Comparison of ENCODE assay signal across 11 mouse cellular contexts in the genomic region with DNA sequence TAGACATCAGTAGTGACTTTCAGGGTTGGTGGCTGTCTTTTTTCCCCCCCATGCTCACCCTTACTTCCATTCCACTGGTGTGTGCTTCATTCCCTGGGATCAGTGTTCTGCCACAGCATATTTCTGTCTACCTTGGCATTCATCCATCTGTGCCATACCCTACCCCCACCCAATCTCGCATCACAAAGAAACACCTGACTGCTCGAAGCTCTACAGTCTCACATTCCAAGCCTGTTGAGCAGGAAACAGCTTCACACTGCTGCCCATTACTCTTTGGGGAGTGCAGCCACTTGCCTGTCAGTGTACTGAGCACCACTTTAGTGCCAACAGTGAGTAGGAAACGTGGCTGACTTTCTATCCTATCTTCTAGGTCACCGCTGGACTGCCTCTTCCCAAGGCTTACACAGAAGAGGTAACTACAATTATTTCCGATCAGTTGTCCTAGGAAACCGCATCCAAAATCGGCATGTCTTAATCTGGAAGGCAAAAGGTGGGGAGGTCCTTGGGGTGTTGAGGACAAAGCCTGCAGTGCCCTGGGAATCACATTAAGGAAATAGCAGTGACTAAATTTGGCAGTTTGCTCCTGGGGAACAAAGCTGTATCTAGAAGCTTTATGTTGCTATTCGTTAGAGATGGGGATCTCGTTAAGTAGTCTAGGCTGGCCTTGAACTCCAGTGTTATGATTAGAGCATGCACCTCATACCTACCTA. TPM values are rescaled to one million over a fixed set of nuclear protein-coding genes. Genes with fewer than 3 reads are reported as not detected.
A peak's percentile ranks its signal among the peaks of the same experiment; 100 is the strongest.
DNase-seq lines count a peak whose midpoint lies in the region; ATAC-seq and TF ChIP-seq lines count a peak whose summit lies in the region.
"Had no signal": no experiment of that assay in that cellular context is flagged by ENCODE, and none has a peak within 500 bp of the region (broad histone marks: within the 10 kb centered on the region; RNA-seq: fewer than 3 reads in every experiment).

No protein-coding gene starts in this region.

- no peak overlapping the region for H3K4me3 ChIP-seq in intestine, embryonic 14.5 days (ENCODE audit: low read depth, low read length)
- no peak overlapping the region for H3K4me3 ChIP-seq in intestine, postnatal 0 days (ENCODE audit: low read depth, low read length)
- no peak overlapping the region for H3K4me3 ChIP-seq in ES-E14 (ENCODE audit: insufficient read depth in 1 of 2, low read depth in 1 of 2, low read length in 2 of 2, poor library complexity in 1 of 2, severe bottlenecking in 1 of 2)
- H3K4me3 ChIP-seq in embryonic fibroblast, embryonic 13.5 days (ENCODE audit: insufficient read depth, low read length) = no peak overlapping the region
- H3K4me3 ChIP-seq in limb, embryonic 10.5 days = no peak overlapping the region
- H3K4me3 ChIP-seq: neural tube, embryonic 12.5 days had no signal

- no peaks in the 10 kb centered on the region for H3K27me3 ChIP-seq in intestine, embryonic 14.5 days (replicated peaks; ENCODE audit: control insufficient read depth, insufficient read depth, low read length)
- H3K27me3 ChIP-seq in intestine, postnatal 0 days (replicated peaks; ENCODE audit: control insufficient read depth, insufficient read depth, low read length) = no peaks in the 10 kb centered on the region
- H3K27me3 ChIP-seq in limb, embryonic 10.5 days (ENCODE audit: low read depth, poor library complexity, severe bottlenecking) = no peaks in the 10 kb centered on the region
- H3K27me3 ChIP-seq: neural tube, embryonic 12.5 days had no signal

- 77% methylated on average over 9 of the region's 9 CpGs for WGBS in intestine, embryonic 14.5 days
- WGBS in intestine, postnatal 0 days = 75% methylated on average over 9 of the region's 9 CpGs
- 86% methylated on average over 9 of the region's 9 CpGs for WGBS in limb, embryonic 10.5 days

- peaks cover 41% of the 10 kb centered on the region for H3K36me3 ChIP-seq in intestine, embryonic 14.5 days (ENCODE audit: control insufficient read depth, insufficient read depth, low read length)
- H3K36me3 ChIP-seq in intestine, postnatal 0 days (ENCODE audit: control insufficient read depth, insufficient read depth) = peaks cover 21% of the 10 kb centered on the region; the same call in 1 of the 2 replicates
- H3K36me3 ChIP-seq in ES-E14 (ENCODE audit: control insufficient read depth, insufficient read depth, low read length, poor library complexity, severe bottlenecking) = peaks cover 57% of the 10 kb centered on the region
- H3K36me3 ChIP-seq in limb, embryonic 10.5 days = peaks cover 90% of the 10 kb centered on the region

- peaks cover 19% of the 10 kb centered on the region for H3K4me1 ChIP-seq in intestine, embryonic 14.5 days (replicated peaks; ENCODE audit: control insufficient read depth, insufficient read depth, low read length)
- H3K4me1 ChIP-seq in intestine, postnatal 0 days (replicated peaks; ENCODE audit: control insufficient read depth, insufficient read depth, low read length) = 0 out of 2 replicates have a peak, but pooled peaks cover 4% of the 10 kb centered on the region
- peaks cover 0 to 10% of the 10 kb centered on the region in 2 experiments; a peak in 1 of 4 replicates for H3K4me1 ChIP-seq in ES-E14 (ENCODE audit: control insufficient read depth in 2 of 2, insufficient read depth in 2 of 2, low read length in 2 of 2, poor library complexity in 1 of 2)
- H3K4me1 ChIP-seq in embryonic fibroblast, embryonic 13.5 days (ENCODE audit: control insufficient read depth, insufficient read depth, low read length) = peaks cover 5% of the 10 kb centered on the region; the same call in 1 of the 2 replicates
- H3K4me1 ChIP-seq in limb, embryonic 10.5 days = peaks cover 28% of the 10 kb centered on the region

- TF ChIP-seq POLR2A in embryonic fibroblast, embryonic 13.5 days (IDR thresholded peaks at IDR 0.05; ENCODE audit: low read depth, low read length) = no peak

- no peak for DNase-seq in intestine, embryonic 14.5 days (ENCODE audit: low spot score)
- DNase-seq in ES-E14 (ENCODE audit: low read depth, low spot score) = no peak
- no peak for DNase-seq in limb, embryonic 10.5 days (ENCODE audit: low spot score)
- no peak for DNase-seq in cerebellum, postnatal 10 days
- DNase-seq in retina, postnatal 1 day = no peak
- DNase-seq: cerebellum, adult 18-20 months; layer of hippocampus, postnatal 36 days had no signal

- no peak for TF ChIP-seq CTCF in intestine, postnatal 0 days (IDR thresholded peaks at IDR 0.05; ENCODE audit: low read depth)
- TF ChIP-seq CTCF in embryonic fibroblast, embryonic 13.5 days (IDR thresholded peaks at IDR 0.05; ENCODE audit: borderline replicate concordance, insufficient read depth, low read length) = no peak

- H3K9me3 ChIP-seq in intestine, embryonic 14.5 days (ENCODE audit: control insufficient read depth, low read length) = no peaks in the 10 kb centered on the region
- no peaks in the 10 kb centered on the region for H3K9me3 ChIP-seq in intestine, postnatal 0 days (ENCODE audit: control insufficient read depth)
- H3K9me3 ChIP-seq in ES-E14 (ENCODE audit: control insufficient read depth, insufficient read depth, low read depth, low read length) = no peaks in the 10 kb centered on the region
- H3K9me3 ChIP-seq in limb, embryonic 10.5 days (replicated peaks) = no peaks in the 10 kb centered on the region
- H3K9me3 ChIP-seq: neural tube, embryonic 12.5 days had no signal

- H3K4me2 ChIP-seq in intestine, embryonic 14.5 days (ENCODE audit: low read length) = no peak overlapping the region
- no peak overlapping the region for H3K4me2 ChIP-seq in intestine, postnatal 0 days (replicated peaks; ENCODE audit: low read depth)
- H3K4me2 ChIP-seq: neural tube, embryonic 12.5 days had no signal

- H3K27ac ChIP-seq in intestine, embryonic 14.5 days (ENCODE audit: low read depth) = peak overlapping the region; percentile 90
- no peak overlapping the region for H3K27ac ChIP-seq in intestine, postnatal 0 days (ENCODE audit: low read depth, low read length)
- H3K27ac ChIP-seq in ES-E14 (ENCODE audit: insufficient read depth, low read depth, low read length, poor library complexity, severe bottlenecking) = peak overlapping the region; percentile 8; the same call in 1 of the 2 replicates
- peak overlapping the region; percentile 86 for H3K27ac ChIP-seq in embryonic fibroblast, embryonic 13.5 days (ENCODE audit: insufficient read depth, low read length)
- H3K27ac ChIP-seq in limb, embryonic 10.5 days = 0 out of 2 replicates have a peak overlapping the region, but pooled peaks have one; percentile 53
- H3K27ac ChIP-seq: neural tube, embryonic 12.5 days had no signal

- H3K9ac ChIP-seq in intestine, embryonic 14.5 days (ENCODE audit: low read length) = no peak overlapping the region
- H3K9ac ChIP-seq in intestine, postnatal 0 days (ENCODE audit: low read depth, low read length) = no peak overlapping the region
- no peak overlapping the region for H3K9ac ChIP-seq in ES-E14 (ENCODE audit: insufficient read depth, low read depth, low read length, poor library complexity, severe bottlenecking)
- H3K9ac ChIP-seq: neural tube, embryonic 12.5 days had no signal

- in situ Hi-C loops in ES-E14 (cut with MboI; ENCODE audit: low sequenced_read_pairs in 2 of 2, unreplicated experiment in 2 of 2) = no loop called here

- no peak for ATAC-seq in intestine, embryonic 14.5 days (replicated peaks; ENCODE audit: low FRiP score, low TSS enrichment, low read depth)
- no peak for ATAC-seq in intestine, postnatal 0 days
- ATAC-seq in monocyte, adult 5-6 weeks (replicated peaks; ENCODE audit: insufficient number of reproducible peaks, low FRiP score, low TSS enrichment, poor library complexity, severe bottlenecking) = no peak

TF ChIP-seq in ES-E14, 5 proteins besides CTCF, POLR2A, EP300 and RAD21:
- TF ChIP-seq CHD2 (IDR thresholded peaks at IDR 0.05; ENCODE audit: low read depth, low read length) (no peak), MAFK (IDR thresholded peaks at IDR 0.05; ENCODE audit: insufficient read depth, low read depth, low read length) (no peak), HCFC1 (IDR thresholded peaks at IDR 0.05; ENCODE audit: borderline replicate concordance, insufficient read depth, low read length) (no peak), ZNF384 (IDR thresholded peaks at IDR 0.05; ENCODE audit: low read depth, low read length) (no peak), ZC3H11A (IDR thresholded peaks at IDR 0.05; ENCODE audit: borderline replicate concordance, low read depth, low read length) (no peak)

RNA-seq across cellular contexts. Expression of a gene that starts 17.7 kb away (rescaled TPM):
- polyA plus RNA-seq in intestine, embryonic 14.5 days (2014; fragmentation: Nextera tagmentation; extraction: Ambion mirVana) = 4.2 and 5.1 TPM in 2 replicates
- polyA plus RNA-seq in intestine, postnatal 0 days (2015; fragmentation: Nextera tagmentation; extraction: Ambion mirVana) = 0.85 and 1.1 TPM in 2 replicates
- 5.2 and 7.2 TPM in 2 replicates for total RNA-seq in ES-E14 (2012; rRNA removed)
- polyA plus RNA-seq in embryonic fibroblast, embryonic 13.5 days (2011; ENCODE audit: insufficient read length, low read depth, missing spikeins) = 0.68 TPM in 2 replicates
- 1.2 and 1.9 TPM in 2 replicates for polyA plus RNA-seq in limb, embryonic 10.5 days (2016; fragmentation: Nextera tagmentation; extraction: Ambion mirVana)
- 0.10 to 1.3 TPM (median 0.32 TPM) in 3 replicates for total RNA-seq in monocyte, adult 5-6 weeks (2017)

RNA-seq across cellular contexts. Expression of a gene that starts 51.9 kb away (rescaled TPM):
- polyA plus RNA-seq in intestine, embryonic 14.5 days (2014; fragmentation: Nextera tagmentation; extraction: Ambion mirVana) = 98.8 and 101 TPM in 2 replicates
- 18.4 and 18.5 TPM in 2 replicates for polyA plus RNA-seq in intestine, postnatal 0 days (2015; fragmentation: Nextera tagmentation; extraction: Ambion mirVana)
- 182 and 198 TPM in 2 replicates for total RNA-seq in ES-E14 (2012; rRNA removed)
- 30.9 and 38.6 TPM in 2 replicates for polyA plus RNA-seq in embryonic fibroblast, embryonic 13.5 days (2011; ENCODE audit: insufficient read length, low read depth, missing spikeins)
- polyA plus RNA-seq in limb, embryonic 10.5 days (2016; fragmentation: Nextera tagmentation; extraction: Ambion mirVana) = 100 and 121 TPM in 2 replicates
- 16.1 to 31.0 TPM (median 19.5 TPM) in 3 replicates for total RNA-seq in monocyte, adult 5-6 weeks (2017)
